Mouse (Mus musculus): Measurements from ENCODE around the gene Slc12a3. TPM values are rescaled to one million over a fixed set of nuclear protein-coding genes. Genes with fewer than 3 reads are reported as not detected.

Gene Slc12a3
- polyA plus RNA-seq, 1 experiment, result not detected

DNA sequence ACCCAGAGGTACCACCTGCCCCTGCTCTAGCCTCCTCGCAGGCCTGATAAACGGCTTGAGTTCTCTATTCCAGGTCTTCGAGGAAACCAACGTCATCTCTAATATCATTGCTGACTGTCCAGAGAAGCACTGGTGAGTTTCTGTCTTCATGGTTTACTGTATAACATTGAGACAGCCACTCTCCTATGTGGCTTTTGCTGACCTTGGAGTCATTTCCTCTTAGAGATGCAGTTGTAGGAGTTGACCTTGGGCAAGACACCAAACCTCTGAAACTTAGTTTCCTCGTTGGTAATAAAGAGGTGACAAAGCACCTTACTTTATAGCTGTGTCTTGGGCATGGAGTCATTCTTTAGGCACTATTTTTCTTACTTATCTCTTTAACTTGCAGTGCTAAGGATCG, 83.5 kb downstream of the Slc12a3 start:
- Histone ChIP-seq H3K79me3 (ENCODE audit: low read depth) (no peaks in the 10 kb centered on the region), H3K27me3 (ENCODE audit: control insufficient read depth, insufficient read depth, insufficient read length) (peaks cover 39% of the 10 kb centered on the region), H3K36me3 (ENCODE audit: control insufficient read depth, insufficient read depth) (no peaks in the 10 kb centered on the region), H3ac (ENCODE audit: control insufficient read depth, insufficient read length, low read depth) (no peak overlapping the region), H3K79me2 (ENCODE audit: control insufficient read depth, insufficient read depth) (no peaks in the 10 kb centered on the region), H3K4me3 (ENCODE audit: insufficient read depth, poor library complexity, severe bottlenecking) (no peak overlapping the region)
- TF ChIP-seq MYOD1 (IDR thresholded peaks at IDR 0.05; ENCODE audit: control insufficient read depth, insufficient read length, low read depth), result no peak
- no peak for TF ChIP-seq FOSL1 (IDR thresholded peaks at IDR 0.05; ENCODE audit: insufficient read depth, low read length, poor library complexity, severe bottlenecking)
- no peak for TF ChIP-seq MAX (IDR thresholded peaks at IDR 0.05)
- TF ChIP-seq CTCF (IDR thresholded peaks at IDR 0.05; ENCODE audit: control insufficient read depth, insufficient read depth, insufficient read length), result no peak
- no peak for TF ChIP-seq CEBPB (IDR thresholded peaks at IDR 0.05; ENCODE audit: low read depth)
- TF ChIP-seq USF1 (IDR thresholded peaks at IDR 0.05; ENCODE audit: low read depth), result no peak
- TF ChIP-seq MYOG (IDR thresholded peaks at IDR 0.05; ENCODE audit: control insufficient read depth, extremely low read depth, insufficient read length), result no peak

DNA sequence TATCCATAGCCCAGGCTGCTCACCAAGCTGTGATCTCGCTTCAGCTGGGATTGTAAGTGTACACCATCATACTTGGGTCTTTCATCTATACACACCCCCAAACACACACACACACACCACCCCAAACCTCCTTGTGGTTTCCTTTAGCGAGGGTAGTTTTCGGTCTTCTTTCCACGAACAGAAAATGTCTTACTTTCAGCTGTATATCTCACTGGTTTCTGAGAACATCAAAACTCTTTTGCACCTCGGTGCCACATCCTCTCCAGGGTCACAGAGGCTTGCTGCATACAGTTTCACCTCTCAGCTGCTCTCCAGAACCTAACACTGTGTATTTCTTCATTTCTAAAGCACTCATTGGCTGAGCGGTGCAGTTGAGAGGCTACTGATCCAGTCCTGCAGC, 84.5 kb downstream of the Slc12a3 start:
- H3K79me2 ChIP-seq (ENCODE audit: control insufficient read depth, insufficient read depth), result no peaks in the 10 kb centered on the region

GRCm38 (mm10) chr8:94415218-94415617, 86.2 kb downstream of the Slc12a3 start:
- no peak for TF ChIP-seq MYOD1 (IDR thresholded peaks at IDR 0.05; ENCODE audit: control insufficient read depth, insufficient read length, low read depth)
- TF ChIP-seq CTCF (IDR thresholded peaks at IDR 0.05; ENCODE audit: control insufficient read depth, insufficient read depth, insufficient read length), result no peak
- peak; percentile 49 for TF ChIP-seq USF1 (IDR thresholded peaks at IDR 0.05; ENCODE audit: low read depth)
- no peaks in the 10 kb centered on the region for H3K79me2 ChIP-seq (ENCODE audit: control insufficient read depth, insufficient read depth)
- H3K4me3 ChIP-seq (ENCODE audit: insufficient read depth, poor library complexity, severe bottlenecking), result no peak overlapping the region
- no peaks in the 10 kb centered on the region for H3K79me3 ChIP-seq (ENCODE audit: low read depth)
- H3K36me3 ChIP-seq (ENCODE audit: control insufficient read depth, insufficient read depth), result no peaks in the 10 kb centered on the region
- H3ac ChIP-seq (ENCODE audit: control insufficient read depth, insufficient read length, low read depth), result no peak overlapping the region
- peaks cover 31% of the 10 kb centered on the region for H3K27me3 ChIP-seq (ENCODE audit: control insufficient read depth, insufficient read depth, insufficient read length)

More for the DNA sequence above, 84.5 kb downstream of the Slc12a3 start:
- TF ChIP-seq FOSL1 (IDR thresholded peaks at IDR 0.05; ENCODE audit: insufficient read depth, low read length, poor library complexity, severe bottlenecking) (no peak), MAX (IDR thresholded peaks at IDR 0.05) (no peak), MYOD1 (IDR thresholded peaks at IDR 0.05; ENCODE audit: control insufficient read depth, insufficient read length, low read depth) (no peak), CEBPB (IDR thresholded peaks at IDR 0.05; ENCODE audit: low read depth) (no peak), MYOG (IDR thresholded peaks at IDR 0.05; ENCODE audit: control insufficient read depth, extremely low read depth, insufficient read length) (no peak), USF1 (IDR thresholded peaks at IDR 0.05; ENCODE audit: low read depth) (no peak), CTCF (IDR thresholded peaks at IDR 0.05; ENCODE audit: control insufficient read depth, insufficient read depth, insufficient read length) (no peak)
- no peak overlapping the region for H3ac ChIP-seq (ENCODE audit: control insufficient read depth, insufficient read length, low read depth)
- H3K27me3 ChIP-seq (ENCODE audit: control insufficient read depth, insufficient read depth, insufficient read length), result peaks cover 37% of the 10 kb centered on the region
- H3K4me3 ChIP-seq (ENCODE audit: insufficient read depth, poor library complexity, severe bottlenecking), result no peak overlapping the region
- H3K36me3 ChIP-seq (ENCODE audit: control insufficient read depth, insufficient read depth), result no peaks in the 10 kb centered on the region
- H3K79me3 ChIP-seq (ENCODE audit: low read depth), result no peaks in the 10 kb centered on the region

Small RNA genes lying within 50 kb of the gene (microRNA-seq; reads per million reads assigned to microRNA genes)
- 17.6 reads per million, percentile 63 among the genes with 10 or more reads in this experiment for gene Mir138-2 (ENCODE audit: borderline microRNAs expressed)

Other genes with a start within 250 kb of the Slc12a3 start
- 5.9 TPM for gene Bbs2, start 230.3 kb upstream of the Slc12a3 start, polyA plus RNA-seq (2012; fragmentation: generic; extraction: Trizol)
- gene Mt4, start 192.0 kb upstream of the Slc12a3 start, polyA plus RNA-seq (2012; fragmentation: generic; extraction: Trizol), result 0.26 TPM
- gene Mt3, start 176.6 kb upstream of the Slc12a3 start, polyA plus RNA-seq (2012; fragmentation: generic; extraction: Trizol), result not detected
- gene Mt2, start 156.5 kb upstream of the Slc12a3 start, polyA plus RNA-seq (2012; fragmentation: generic; extraction: Trizol), result 338 TPM
- gene Mt1, start 150.1 kb upstream of the Slc12a3 start, polyA plus RNA-seq (2012; fragmentation: generic; extraction: Trizol), result 963 TPM
- 58.7 TPM for gene Nup93, start 114.6 kb upstream of the Slc12a3 start, polyA plus RNA-seq (2012; fragmentation: generic; extraction: Trizol)
- 48.8 TPM for gene Herpud1, start 57.2 kb downstream of the Slc12a3 start, polyA plus RNA-seq (2012; fragmentation: generic; extraction: Trizol)
- gene Nlrc5, start 105.2 kb downstream of the Slc12a3 start, polyA plus RNA-seq (2012; fragmentation: generic; extraction: Trizol), result 0.16 TPM
- 59.9 TPM for gene Cpne2, start 203.8 kb downstream of the Slc12a3 start, polyA plus RNA-seq (2012; fragmentation: generic; extraction: Trizol)

Measured in C2C12 (cell line).